Mouse (Mus musculus) olfactory bulb, adult 2 months (tissue): ENCODE measurements around the gene Nhs. TPM values are rescaled to one million over a fixed set of nuclear protein-coding genes. Genes with fewer than 3 reads are reported as not detected.

ENCODE experiments used
- H3K27ac ChIP-seq: fragments of 200-500 bp; 2 replicates; pipeline ENCODE4 v1.5.1; 2012; ENCODE audit warnings: low read depth, low read length; ENCODE audit not compliant: insufficient read depth
- H3K4me1 ChIP-seq: fragments of 200-500 bp; 2 replicates; pipeline ENCODE4 v1.6.1; 2012; ENCODE audit warnings: low read length; ENCODE audit not compliant: control insufficient read depth, insufficient read depth
- H3K4me3 ChIP-seq: fragments of 200-500 bp; 2 replicates; pipeline ENCODE4 v1.5.1; 2012; ENCODE audit warnings: mild to moderate bottlenecking, low read depth, low read length, moderate library complexity; ENCODE audit not compliant: insufficient read depth
- CTCF ChIP-seq: fragments of 200-500 bp; IDR thresholded peaks from 2 replicates; pipeline ENCODE4 v1.5.1; 2012; ENCODE audit warnings: low read depth, mild to moderate bottlenecking, low read length, moderate library complexity; ENCODE audit not compliant: insufficient read depth
- POLR2A ChIP-seq: fragments of 200-500 bp; IDR thresholded peaks from 2 replicates; pipeline ENCODE4 v1.6.1; 2012; ENCODE audit warnings: mild to moderate bottlenecking, low read depth, low read length, moderate library complexity; ENCODE audit not compliant: insufficient read depth
- WGBS: fragments of 180-500 bp; shearing (Covaris S2); methylation state at CpG from one replicate; pipeline ENCODE4 v1.1.7; 2018; 5-methylcytosine and 5-hydroxymethylcytosine counted together
- polyA plus RNA-seq: library from polyadenylated mRNA; stranded (reverse); fragments of >200 nt; gene quantifications from 2 replicates; pipeline ENCODE4 v1.2.4, GENCODE M21; 2012; ENCODE audit warnings: low replicate concordance; ENCODE audit not compliant: missing spikeins, insufficient read depth, insufficient read length

Gene Nhs
- polyA plus RNA-seq, 1 experiment = not detected

- no peak overlapping the region for H3K4me3 ChIP-seq
- H3K27ac ChIP-seq = no peak overlapping the region
- no peaks in the 10 kb centered on the region for H3K4me1 ChIP-seq
- TF ChIP-seq CTCF = no peak
- TF ChIP-seq POLR2A = no peak
Measured at GRCm38 (mm10) chrX:162044109-162044508, 115.4 kb downstream of the Nhs start.

GRCm38 (mm10) chrX:162025210-162025953 lies 134.1 kb downstream of the Nhs start:
- WGBS = 59% methylated on average over 13 of the region's 13 CpGs
- no peak overlapping the region for H3K4me3 ChIP-seq
- no peaks in the 10 kb centered on the region for H3K4me1 ChIP-seq
- TF ChIP-seq CTCF = no peak
- TF ChIP-seq POLR2A = no peak
- no peak overlapping the region for H3K27ac ChIP-seq

- peaks cover 3% of the 10 kb centered on the region; the same call in 1 of the 2 replicates for H3K4me1 ChIP-seq
- H3K4me3 ChIP-seq = no peak overlapping the region
- WGBS = 86% methylated on average over 3 of the region's 3 CpGs
- TF ChIP-seq CTCF (no peak), POLR2A (no peak)
- H3K27ac ChIP-seq = no peak overlapping the region
Measured at GRCm38 (mm10) chrX:162021724-162022123, 137.8 kb downstream of the Nhs start.

GRCm38 (mm10) chrX:162020039-162020566 lies 139.4 kb downstream of the Nhs start:
- 89% methylated on average over 3 of the region's 3 CpGs for WGBS

GRCm38 (mm10) chrX:162017471-162017870 lies 142.1 kb downstream of the Nhs start:
- WGBS = 57% methylated on average over 9 of the region's 9 CpGs
- TF ChIP-seq CTCF (no peak), POLR2A (no peak)
- Histone ChIP-seq H3K4me1 (peaks cover 3% of the 10 kb centered on the region; the same call in 1 of the 2 replicates), H3K4me3 (no peak overlapping the region), H3K27ac (no peak overlapping the region)

More at GRCm38 (mm10) chrX:162020039-162020566, 139.4 kb downstream of the Nhs start:
- Histone ChIP-seq H3K4me3 (no peak overlapping the region), H3K27ac (no peak overlapping the region), H3K4me1 (peaks cover 3% of the 10 kb centered on the region; the same call in 1 of the 2 replicates)
- no peak for TF ChIP-seq POLR2A
- TF ChIP-seq CTCF = no peak

- WGBS = 83% methylated on average over 4 of the region's 4 CpGs
- H3K27ac ChIP-seq = no peak overlapping the region
- H3K4me1 ChIP-seq = peaks cover 3% of the 10 kb centered on the region; the same call in 1 of the 2 replicates
- no peak overlapping the region for H3K4me3 ChIP-seq
- no peak for TF ChIP-seq CTCF
- TF ChIP-seq POLR2A = no peak
Measured at GRCm38 (mm10) chrX:162012570-162012969, 147.0 kb downstream of the Nhs start.

- TF ChIP-seq POLR2A = no peak
- H3K4me3 ChIP-seq = no peak overlapping the region
- H3K27ac ChIP-seq = no peak overlapping the region
- WGBS = 52% methylated on average over 3 of the region's 3 CpGs
- H3K4me1 ChIP-seq = no peaks in the 10 kb centered on the region
Measured at GRCm38 (mm10) chrX:162009876-162010275, 149.7 kb downstream of the Nhs start.

- no peak overlapping the region for H3K4me3 ChIP-seq
- H3K4me1 ChIP-seq = no peaks in the 10 kb centered on the region
- TF ChIP-seq CTCF = no peak
- no peak for TF ChIP-seq POLR2A
- WGBS = 51% methylated on average over 1 of the region's 1 CpGs
- no peak overlapping the region for H3K27ac ChIP-seq
Measured at GRCm38 (mm10) chrX:162003818-162004217, 155.7 kb downstream of the Nhs start.

- no peak overlapping the region for H3K4me3 ChIP-seq
- TF ChIP-seq CTCF (no peak), POLR2A (no peak)
- WGBS = 85% methylated on average over 3 of the region's 3 CpGs
- no peak overlapping the region for H3K27ac ChIP-seq
- no peaks in the 10 kb centered on the region; the same call in 1 of the 2 replicates for H3K4me1 ChIP-seq
Measured at GRCm38 (mm10) chrX:161998876-161999275, 160.7 kb downstream of the Nhs start.
